Mouse (Mus musculus) lung, postnatal 0 days (tissue): ENCODE measurements around the gene B4galnt4. TPM values are rescaled to one million over a fixed set of nuclear protein-coding genes. Genes with fewer than 3 reads are reported as not detected.
A peak's percentile ranks its signal among the peaks of the same experiment; 100 is the strongest.

Experiments used
- ATAC-seq: fragments of 200-750 bp; cut with Nextera tagmentation; 2 replicates; pipeline ENCODE4 v1.8.0; 2017; ENCODE audit warnings: moderate library complexity
- DNase-seq: peaks from one replicate; pipeline ENCODE4 v3.0.0-alpha.2; 2016; ENCODE audit warnings: low spot score
- H3K27ac ChIP-seq: fragments of 300-500 bp; sonication (generic); 2 replicates; pipeline ENCODE4 v1.5.1; 2014; ENCODE audit warnings: antibody characterized with exemption, mild to moderate bottlenecking, low read length, mixed read lengths
- H3K27me3 ChIP-seq: fragments of 300-500 bp; sonication (generic); replicated peaks from 2 replicates; pipeline ENCODE4 v1.6.1; 2014; ENCODE audit warnings: low read length, mixed read lengths; ENCODE audit not compliant: insufficient read depth
- H3K36me3 ChIP-seq: fragments of 300-500 bp; sonication (generic); 2 replicates; pipeline ENCODE4 v1.6.1; 2014; ENCODE audit warnings: low read length, mixed read lengths; ENCODE audit not compliant: insufficient read depth
- H3K4me1 ChIP-seq: fragments of 300-500 bp; sonication (generic); 2 replicates; pipeline ENCODE4 v1.6.1; 2014; ENCODE audit warnings: antibody characterized with exemption, low read depth, low read length, mixed read lengths; ENCODE audit not compliant: insufficient read depth
- H3K4me2 ChIP-seq: fragments of 300-500 bp; sonication (generic); replicated peaks from 2 replicates; pipeline ENCODE4 v1.6.1; 2014; ENCODE audit warnings: low read depth, mild to moderate bottlenecking, low read length, moderate library complexity, mixed read lengths
- H3K4me3 ChIP-seq: fragments of 300-500 bp; sonication (generic); 2 replicates; pipeline ENCODE4 v1.5.1; 2014; ENCODE audit warnings: low read depth, low read length
- H3K9ac ChIP-seq: fragments of 300-500 bp; sonication (generic); replicated peaks from 2 replicates; pipeline ENCODE4 v1.6.1; 2014; ENCODE audit warnings: low read depth, mild to moderate bottlenecking
- H3K9me3 ChIP-seq: fragments of 300-500 bp; sonication (generic); 2 replicates; pipeline ENCODE4 v1.6.1; 2016; ENCODE audit warnings: low read length, mixed read lengths
- CTCF ChIP-seq: IDR thresholded peaks from 2 replicates; pipeline ENCODE4 v1.5.1; 2016; ENCODE audit warnings: antibody characterized with exemption, mild to moderate bottlenecking
- EP300 ChIP-seq: IDR thresholded peaks from 2 replicates; pipeline ENCODE4 v1.6.1; 2016; ENCODE audit warnings: antibody characterized with exemption, mild to moderate bottlenecking, control low read depth
- WGBS: fragments of 180-500 bp; shearing (Covaris S2); extraction: QIAGEN DNeasy Blood & Tissue Kit; methylation state at CpG from one replicate; pipeline ENCODE4 v1.1.7; 2014; 5-methylcytosine and 5-hydroxymethylcytosine counted together
- polyA plus RNA-seq: library from polyadenylated mRNA; unstranded; fragments of >200 nt; fragmentation: Nextera tagmentation; extraction: Ambion mirVana; gene quantifications from 2 replicates; pipeline ENCODE4 v1.2.1, GENCODE M21; 2015

Gene B4galnt4
- polyA plus RNA-seq, 1 experiment from 2014 or later, result 0.13 TPM

DNA sequence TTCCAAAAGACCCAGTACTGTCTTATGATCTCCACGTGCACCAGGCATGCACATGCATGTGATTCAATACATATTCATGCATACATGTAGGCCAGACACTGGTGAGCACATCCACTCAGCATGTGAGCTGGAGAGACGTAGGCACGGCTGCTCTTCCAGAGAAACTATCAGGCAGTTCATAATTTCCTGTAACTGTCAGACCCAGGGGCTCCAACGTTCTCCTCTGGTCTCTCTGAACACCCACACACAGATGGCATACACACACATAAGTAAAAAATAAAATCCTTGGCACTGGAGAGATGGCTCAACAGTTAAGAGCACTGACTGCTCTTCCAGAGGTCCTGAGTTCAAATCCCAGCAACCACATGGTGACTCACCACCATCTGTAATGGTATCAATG lies 12.9 kb downstream of the B4galnt4 start:
- H3K4me1 ChIP-seq, result peaks cover 6% of the 10 kb centered on the region; the same call in 1 of the 2 replicates
- WGBS, result 59% methylated on average over 4 of the region's 4 CpGs
- H3K27ac ChIP-seq, result no peak overlapping the region
- no peak overlapping the region for H3K4me3 ChIP-seq
- no peak for ATAC-seq
- no peak for TF ChIP-seq CTCF
- TF ChIP-seq EP300, result no peak
- peaks cover 21% of the 10 kb centered on the region for H3K27me3 ChIP-seq
- H3K4me2 ChIP-seq, result no peak overlapping the region
- no peak overlapping the region for H3K9ac ChIP-seq
- no peaks in the 10 kb centered on the region for H3K9me3 ChIP-seq
- DNase-seq, result no peak
- H3K36me3 ChIP-seq, result no peaks in the 10 kb centered on the region

DNA sequence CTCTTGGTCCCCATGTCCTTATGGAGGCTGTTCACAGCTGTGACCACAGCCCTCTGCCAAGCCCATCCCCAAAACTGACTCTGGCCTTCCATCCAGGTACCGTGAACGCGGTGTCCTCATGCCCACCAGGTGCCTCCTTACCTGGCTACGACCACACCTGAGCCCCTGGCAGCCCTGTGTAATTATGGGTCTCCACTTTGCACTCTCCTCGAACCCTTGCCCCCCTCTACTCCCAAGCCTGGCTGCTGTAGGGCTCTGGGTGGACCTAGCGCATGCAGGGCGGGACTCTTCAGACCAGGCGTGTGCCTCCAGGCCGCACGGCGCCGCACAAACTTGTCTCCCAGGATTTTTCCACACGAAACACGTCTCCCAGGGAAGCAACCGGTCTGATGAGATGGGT lies 16.9 kb downstream of the B4galnt4 start, which contains the start of gene Pkp3:
Pkp3 (plus strand) TSS at position 378 of the 400 bp plus-strand sequence.
- ATAC-seq, result no peak
- WGBS, result 90% methylated on average over 15 of the region's 15 CpGs
- TF ChIP-seq CTCF, result no peak
- no peak for TF ChIP-seq EP300
- no peaks in the 10 kb centered on the region for H3K4me1 ChIP-seq
- no peak for DNase-seq
- H3K4me3 ChIP-seq, result no peak within 1 kb of the TSS
- no peaks in the 10 kb centered on the region for H3K36me3 ChIP-seq
- H3K27me3 ChIP-seq, result no peaks in the 10 kb centered on the region
- H3K9me3 ChIP-seq, result no peaks in the 10 kb centered on the region
- H3K4me2 ChIP-seq, result no peak within 1 kb of the TSS
- no peak within 1 kb of the TSS for H3K9ac ChIP-seq
- H3K27ac ChIP-seq, result no peak within 1 kb of the TSS

DNA sequence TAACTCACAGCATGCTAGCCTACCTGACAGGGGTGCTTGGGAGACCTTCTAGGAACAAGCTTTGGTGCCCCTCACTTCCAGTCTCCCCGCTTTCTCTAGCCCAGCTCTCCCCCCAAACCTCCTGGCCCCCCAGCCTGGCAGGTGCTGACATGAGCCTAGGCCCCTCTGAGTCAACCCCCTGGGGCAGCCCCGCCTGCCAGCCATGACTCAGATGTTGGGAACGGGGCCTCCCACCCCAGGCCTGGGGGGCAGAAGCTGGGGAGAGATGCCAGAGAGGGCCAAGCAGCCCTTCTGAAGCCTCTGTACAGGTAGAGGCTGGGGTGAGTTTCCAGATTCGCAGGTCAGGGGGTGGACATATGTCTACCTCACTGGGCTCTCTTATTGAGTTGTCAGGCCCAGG lies 18.0 kb downstream of the B4galnt4 start:
- Histone ChIP-seq H3K27me3 (no peaks in the 10 kb centered on the region), H3K9me3 (no peaks in the 10 kb centered on the region), H3K36me3 (no peaks in the 10 kb centered on the region), H3K4me3 (no peak overlapping the region), H3K27ac (peak overlapping the region; percentile 63; the same call in 1 of the 2 replicates), H3K9ac (no peak overlapping the region), H3K4me1 (no peaks in the 10 kb centered on the region), H3K4me2 (no peak overlapping the region)
- no peak for ATAC-seq
- TF ChIP-seq EP300 (no peak), CTCF (no peak)
- WGBS, result 81% methylated on average over 4 of the region's 4 CpGs
- no peak for DNase-seq

DNA sequence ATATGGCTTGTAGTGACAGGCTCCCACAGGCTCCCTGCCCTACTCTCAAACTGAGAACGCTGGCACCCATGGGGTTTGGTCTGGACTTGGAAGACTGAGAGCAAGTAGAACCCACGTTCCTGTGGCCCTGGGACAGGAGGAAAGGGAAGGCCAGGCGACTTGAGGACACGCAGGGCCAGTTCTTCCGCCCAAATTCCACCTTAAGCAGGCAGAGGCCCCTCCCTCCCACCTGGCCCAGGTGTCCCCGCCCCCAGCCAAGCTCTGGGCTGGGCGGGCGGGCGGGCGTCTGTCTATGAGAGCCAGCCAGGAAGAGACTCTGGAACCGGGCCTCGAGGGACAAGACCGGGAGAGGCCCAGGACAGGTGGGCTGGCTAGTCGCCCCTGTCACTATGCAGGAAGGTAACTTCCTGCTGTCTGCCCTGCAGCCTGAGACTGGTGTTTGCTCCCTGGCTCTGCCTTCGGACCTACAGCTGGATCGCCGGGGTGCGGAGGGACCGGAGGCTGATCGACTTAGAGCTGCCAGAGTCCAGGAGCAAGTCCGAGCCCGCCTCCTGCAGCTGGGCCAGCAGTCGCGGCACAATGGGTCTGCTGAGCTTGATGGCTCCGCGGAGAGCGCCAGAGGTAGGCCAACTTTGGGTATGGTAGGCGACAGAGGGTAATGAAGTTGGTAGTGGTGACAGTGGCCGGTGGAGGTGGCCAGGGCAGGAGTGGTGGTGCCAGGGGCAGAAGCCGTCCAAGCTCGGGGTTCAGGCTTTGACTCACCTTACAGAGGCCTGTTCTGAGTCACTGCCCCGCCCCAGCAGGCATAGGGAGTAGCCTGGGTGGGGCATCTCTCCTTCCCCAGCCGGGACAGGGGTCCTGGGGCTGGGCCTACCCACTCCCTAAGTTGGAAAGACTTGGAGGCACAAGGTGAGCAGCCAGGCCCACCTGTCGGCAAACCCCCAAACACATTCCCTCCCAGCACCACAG lies 18.9 kb downstream of the B4galnt4 start:
- DNase-seq (peak; percentile 82), ATAC-seq (peak; percentile 92)
- H3K9ac ChIP-seq, result peak overlapping the region; percentile 34
- TF ChIP-seq CTCF (no peak), EP300 (no peak)
- 22% methylated on average over 32 of the region's 34 CpGs for WGBS
- no peaks in the 10 kb centered on the region for H3K27me3 ChIP-seq
- no peaks in the 10 kb centered on the region for H3K9me3 ChIP-seq
- H3K27ac ChIP-seq, result peak overlapping the region; percentile 63
- no peaks in the 10 kb centered on the region for H3K4me1 ChIP-seq
- H3K36me3 ChIP-seq, result no peaks in the 10 kb centered on the region
- H3K4me3 ChIP-seq, result peak overlapping the region; percentile 34
- H3K4me2 ChIP-seq, result peak overlapping the region; percentile 52

DNA sequence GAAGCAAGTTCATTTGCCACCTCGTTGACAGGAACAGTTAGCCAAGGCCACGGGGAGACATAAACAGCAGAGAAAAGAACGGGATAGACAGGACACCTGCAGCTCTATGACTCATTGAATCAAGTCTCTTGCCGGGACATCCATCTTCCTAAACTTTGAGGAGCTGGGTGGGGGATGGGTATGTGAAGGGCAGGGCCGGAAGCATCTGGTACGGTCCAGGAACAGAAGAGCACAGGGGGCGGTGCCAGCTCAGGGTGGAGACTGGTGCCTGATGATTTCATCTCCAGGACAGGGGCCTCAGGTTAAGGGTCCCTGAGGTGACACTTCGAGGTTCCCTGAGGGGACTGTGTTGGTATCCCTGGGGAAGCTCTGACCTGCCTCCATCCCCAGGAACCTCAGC lies 27.0 kb downstream of the B4galnt4 start:
- H3K27ac ChIP-seq, result no peak overlapping the region
- H3K9me3 ChIP-seq, result no peaks in the 10 kb centered on the region
- no peak overlapping the region for H3K9ac ChIP-seq
- H3K4me3 ChIP-seq, result no peak overlapping the region
- no peaks in the 10 kb centered on the region for H3K36me3 ChIP-seq
- TF ChIP-seq CTCF (no peak), EP300 (no peak)
- peak; percentile 57 for DNase-seq
- peaks cover 5% of the 10 kb centered on the region; the same call in 1 of the 2 replicates for H3K27me3 ChIP-seq
- no peak overlapping the region for H3K4me2 ChIP-seq
- peaks cover 2% of the 10 kb centered on the region; the same call in 1 of the 2 replicates for H3K4me1 ChIP-seq
- 18% methylated on average over 8 of the region's 8 CpGs for WGBS
- ATAC-seq, result peak; percentile 13; the same call in 1 of the 2 replicates

DNA sequence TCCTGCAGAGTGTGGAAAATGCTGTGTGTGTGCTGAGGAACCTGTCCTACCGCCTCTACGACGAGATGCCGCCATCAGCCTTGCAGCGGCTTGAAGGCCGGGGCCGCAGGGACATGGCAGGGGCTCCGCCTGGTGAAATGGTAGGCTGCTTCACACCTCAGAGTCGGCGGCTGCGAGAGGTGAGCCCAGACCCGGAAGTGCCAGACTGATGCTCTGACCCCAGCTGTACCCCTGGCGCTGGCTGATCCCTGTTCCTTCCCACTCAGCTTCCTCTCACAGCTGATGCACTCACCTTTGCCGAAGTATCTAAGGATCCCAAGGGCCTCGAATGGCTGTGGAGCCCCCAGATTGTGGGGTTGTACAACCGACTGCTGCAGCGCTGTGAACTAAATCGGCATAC lies 27.6 kb downstream of the B4galnt4 start:
- peaks cover 5% of the 10 kb centered on the region; the same call in 1 of the 2 replicates for H3K27me3 ChIP-seq
- no peak for TF ChIP-seq CTCF
- no peak for TF ChIP-seq EP300
- ATAC-seq (no peak), DNase-seq (no peak)
- 12% methylated on average over 18 of the region's 18 CpGs for WGBS
- H3K4me3 ChIP-seq, result no peak overlapping the region
- no peaks in the 10 kb centered on the region for H3K9me3 ChIP-seq
- H3K36me3 ChIP-seq, result no peaks in the 10 kb centered on the region
- peaks cover 2% of the 10 kb centered on the region; the same call in 1 of the 2 replicates for H3K4me1 ChIP-seq
- H3K27ac ChIP-seq, result no peak overlapping the region
- H3K9ac ChIP-seq, result no peak overlapping the region
- H3K4me2 ChIP-seq, result 0 out of 2 replicates have a peak overlapping the region, but pooled peaks have one; percentile 6
